Mouse (Mus musculus): ENCODE data around the gene Lhx1. TPM values are rescaled to one million over a fixed set of nuclear protein-coding genes. Genes with fewer than 3 reads are reported as not detected.
A peak's percentile ranks its signal among the peaks of the same experiment; 100 is the strongest.

The Lhx1 gene
- polyA plus RNA-seq, 1 experiment from 2014 or later: 0.15 TPM

- no peak overlapping the region for H3K4me2 ChIP-seq (ENCODE audit: low read length)
Observed at GRCm38 (mm10) chr11:84529797-84530703, 4.7 kb upstream of the Lhx1 start.

DNA sequence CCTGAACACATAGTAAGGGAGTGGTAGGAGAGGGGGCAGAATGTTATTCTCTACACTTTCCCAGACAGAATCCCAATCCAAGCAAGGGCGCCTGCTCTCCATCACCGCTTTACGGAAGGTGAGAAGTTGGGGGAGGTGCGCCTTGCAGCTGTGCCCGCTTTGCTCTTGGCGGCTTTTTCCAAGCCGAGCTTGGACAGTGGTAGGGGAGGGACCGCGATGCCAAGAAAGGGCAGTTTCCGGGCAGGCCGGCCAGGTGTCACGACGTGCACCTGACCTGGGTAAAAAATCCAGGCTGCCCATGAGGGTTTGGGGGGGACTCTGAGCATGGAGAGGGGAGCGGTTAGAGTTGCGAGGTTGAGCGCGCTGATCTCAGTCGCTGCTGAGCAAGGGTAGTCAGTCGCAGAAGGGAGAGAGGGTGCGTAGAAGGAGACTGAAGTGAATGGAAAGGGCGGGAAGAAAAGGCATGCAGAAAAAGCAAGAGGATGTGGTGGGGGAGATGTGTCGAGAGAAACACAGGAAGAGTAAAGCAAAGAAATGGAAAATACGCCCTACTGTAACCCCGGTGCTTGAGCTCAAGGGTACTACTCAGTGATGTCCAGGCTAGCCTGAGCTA lies 3.9 kb upstream of the Lhx1 start:
- peaks cover 84% of the 10 kb centered on the region for H3K27me3 ChIP-seq (replicated peaks; ENCODE audit: control insufficient read depth, insufficient read depth, low read length)
- DNase-seq (ENCODE audit: low spot score) (no peak), ATAC-seq (replicated peaks; ENCODE audit: low FRiP score, low TSS enrichment, low read depth) (no peak)
- peak overlapping the region; percentile 28; the same call in 1 of the 2 replicates for H3K4me2 ChIP-seq (ENCODE audit: low read length)
- H3K9ac ChIP-seq (ENCODE audit: low read length): no peak overlapping the region
- H3K36me3 ChIP-seq (ENCODE audit: control insufficient read depth, insufficient read depth, low read length): no peaks in the 10 kb centered on the region
- H3K27ac ChIP-seq (ENCODE audit: low read depth): no peak overlapping the region
- H3K4me3 ChIP-seq (ENCODE audit: low read depth, low read length): peak overlapping the region; percentile 1; the same call in 1 of the 2 replicates
- WGBS: 5% methylated on average over 24 of the region's 24 CpGs
- no peaks in the 10 kb centered on the region for H3K9me3 ChIP-seq (ENCODE audit: control insufficient read depth, low read length)
- peaks cover 9% of the 10 kb centered on the region for H3K4me1 ChIP-seq (replicated peaks; ENCODE audit: control insufficient read depth, insufficient read depth, low read length)

More at GRCm38 (mm10) chr11:84529797-84530703, 4.7 kb upstream of the Lhx1 start:
- H3K9me3 ChIP-seq (ENCODE audit: control insufficient read depth, low read length): no peaks in the 10 kb centered on the region
- no peak overlapping the region for H3K9ac ChIP-seq (ENCODE audit: low read length)
- H3K27ac ChIP-seq (ENCODE audit: low read depth): no peak overlapping the region
- ATAC-seq (replicated peaks; ENCODE audit: low FRiP score, low TSS enrichment, low read depth): no peak
- peaks cover 8% of the 10 kb centered on the region for H3K4me1 ChIP-seq (replicated peaks; ENCODE audit: control insufficient read depth, insufficient read depth, low read length)
- H3K27me3 ChIP-seq (replicated peaks; ENCODE audit: control insufficient read depth, insufficient read depth, low read length): peaks cover 76% of the 10 kb centered on the region
- DNase-seq (ENCODE audit: low spot score): no peak
- no peaks in the 10 kb centered on the region for H3K36me3 ChIP-seq (ENCODE audit: control insufficient read depth, insufficient read depth, low read length)
- WGBS: 12% methylated on average over 14 of the region's 14 CpGs
- H3K4me3 ChIP-seq (ENCODE audit: low read depth, low read length): no peak overlapping the region

DNA sequence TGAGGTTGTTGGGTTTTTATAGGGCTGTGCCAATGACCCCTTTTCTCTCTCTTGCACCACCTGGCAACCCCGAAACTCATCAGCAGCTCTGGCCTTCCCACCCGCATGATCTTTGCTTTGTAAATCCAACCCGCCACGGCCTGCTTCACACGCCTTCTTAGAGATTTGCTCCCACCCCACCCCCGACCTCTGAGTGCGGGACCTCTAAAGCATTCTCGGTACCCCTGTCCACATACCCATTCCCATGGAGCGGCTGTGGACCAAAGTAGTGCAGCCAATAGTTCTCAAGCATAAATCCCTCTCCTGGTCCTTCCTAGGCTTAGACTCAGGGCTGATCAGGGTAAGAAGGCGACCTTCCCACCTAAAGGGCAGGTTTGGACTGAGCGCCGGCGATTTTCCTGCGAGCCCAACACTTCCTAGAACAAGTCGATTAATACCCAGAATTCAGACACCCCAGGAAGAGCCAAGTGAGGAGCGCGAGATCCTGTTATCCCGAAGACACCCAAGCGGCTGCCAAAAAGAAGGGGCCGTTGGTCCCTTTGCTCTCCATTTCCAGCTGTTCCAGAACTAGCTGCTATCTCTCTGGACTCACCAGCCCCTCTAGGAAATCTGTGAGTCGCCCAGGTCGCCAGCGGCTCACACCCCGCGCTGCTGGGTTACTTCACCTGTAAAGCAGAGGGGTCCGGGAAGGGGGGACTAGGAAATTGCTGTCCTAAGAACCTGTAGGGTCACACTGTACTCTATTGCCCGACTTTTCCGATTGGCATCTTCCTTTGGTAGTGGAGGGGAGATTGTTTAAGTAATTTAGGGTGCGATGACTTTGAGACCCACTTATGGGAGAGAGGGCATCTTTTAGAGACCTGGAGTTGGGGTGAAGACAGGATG lies 1.9 kb upstream of the Lhx1 start:
- 7% methylated on average over 29 of the region's 29 CpGs for WGBS
- ATAC-seq (replicated peaks; ENCODE audit: low FRiP score, low TSS enrichment, low read depth): no peak
- no peak overlapping the region for H3K9ac ChIP-seq (ENCODE audit: low read length)
- H3K27ac ChIP-seq (ENCODE audit: low read depth): no peak overlapping the region
- no peak for DNase-seq (ENCODE audit: low spot score)
- H3K36me3 ChIP-seq (ENCODE audit: control insufficient read depth, insufficient read depth, low read length): no peaks in the 10 kb centered on the region
- no peak overlapping the region for H3K4me2 ChIP-seq (ENCODE audit: low read length)
- H3K9me3 ChIP-seq (ENCODE audit: control insufficient read depth, low read length): no peaks in the 10 kb centered on the region
- H3K4me1 ChIP-seq (replicated peaks; ENCODE audit: control insufficient read depth, insufficient read depth, low read length): peaks cover 14% of the 10 kb centered on the region
- peaks cover 96% of the 10 kb centered on the region for H3K27me3 ChIP-seq (replicated peaks; ENCODE audit: control insufficient read depth, insufficient read depth, low read length)
- no peak overlapping the region for H3K4me3 ChIP-seq (ENCODE audit: low read depth, low read length)

DNA sequence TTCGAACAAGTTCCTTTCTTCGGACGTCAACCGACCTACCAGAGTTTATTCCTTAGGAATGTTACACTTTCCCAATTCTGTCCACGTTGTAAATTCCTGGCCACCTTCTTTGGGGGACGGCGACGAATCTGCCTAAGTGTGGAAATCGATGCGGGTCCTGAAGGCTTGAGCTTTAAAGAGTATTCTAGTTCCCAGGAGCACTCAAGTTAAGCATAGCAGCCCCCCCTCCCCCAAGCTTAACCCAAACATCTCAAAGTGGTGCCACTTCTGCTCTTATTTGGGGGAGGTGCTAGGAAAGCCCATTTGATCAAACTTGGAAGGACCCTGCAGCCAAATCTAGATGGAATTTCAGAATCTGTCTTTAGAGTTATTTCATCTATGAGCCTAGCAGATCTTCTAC lies 1.1 kb upstream of the Lhx1 start:
- no peaks in the 10 kb centered on the region for H3K9me3 ChIP-seq (ENCODE audit: control insufficient read depth, low read length)
- H3K4me2 ChIP-seq (ENCODE audit: low read length): peak overlapping the region; percentile 66
- peaks cover 98% of the 10 kb centered on the region for H3K27me3 ChIP-seq (replicated peaks; ENCODE audit: control insufficient read depth, insufficient read depth, low read length)
- ATAC-seq (replicated peaks; ENCODE audit: low FRiP score, low TSS enrichment, low read depth) (no peak), DNase-seq (ENCODE audit: low spot score) (no peak)
- no peak overlapping the region for H3K27ac ChIP-seq (ENCODE audit: low read depth)
- H3K4me3 ChIP-seq (ENCODE audit: low read depth, low read length): peak overlapping the region; percentile 31; the same call in 1 of the 2 replicates
- WGBS: 0% methylated on average over 10 of the region's 10 CpGs
- H3K9ac ChIP-seq (ENCODE audit: low read length): no peak overlapping the region
- H3K36me3 ChIP-seq (ENCODE audit: control insufficient read depth, insufficient read depth, low read length): no peaks in the 10 kb centered on the region
- H3K4me1 ChIP-seq (replicated peaks; ENCODE audit: control insufficient read depth, insufficient read depth, low read length): peaks cover 14% of the 10 kb centered on the region

- Histone ChIP-seq H3K4me1 (replicated peaks; ENCODE audit: control insufficient read depth, insufficient read depth, low read length) (peaks cover 14% of the 10 kb centered on the region), H3K36me3 (ENCODE audit: control insufficient read depth, insufficient read depth, low read length) (no peaks in the 10 kb centered on the region), H3K27ac (ENCODE audit: low read depth) (no peak overlapping the region), H3K4me2 (ENCODE audit: low read length) (peak overlapping the region; percentile 66), H3K9me3 (ENCODE audit: control insufficient read depth, low read length) (no peaks in the 10 kb centered on the region), H3K4me3 (ENCODE audit: low read depth, low read length) (peak overlapping the region; percentile 31), H3K9ac (ENCODE audit: low read length) (no peak overlapping the region), H3K27me3 (replicated peaks; ENCODE audit: control insufficient read depth, insufficient read depth, low read length) (peaks cover 100% of the 10 kb centered on the region)
- DNase-seq (ENCODE audit: low spot score): no peak
- ATAC-seq (replicated peaks; ENCODE audit: low FRiP score, low TSS enrichment, low read depth): no peak
- WGBS: under 1% methylated on average over 44 of the region's 48 CpGs
Observed at GRCm38 (mm10) chr11:84524511-84525270, 644 bp downstream of the Lhx1 start.

DNA sequence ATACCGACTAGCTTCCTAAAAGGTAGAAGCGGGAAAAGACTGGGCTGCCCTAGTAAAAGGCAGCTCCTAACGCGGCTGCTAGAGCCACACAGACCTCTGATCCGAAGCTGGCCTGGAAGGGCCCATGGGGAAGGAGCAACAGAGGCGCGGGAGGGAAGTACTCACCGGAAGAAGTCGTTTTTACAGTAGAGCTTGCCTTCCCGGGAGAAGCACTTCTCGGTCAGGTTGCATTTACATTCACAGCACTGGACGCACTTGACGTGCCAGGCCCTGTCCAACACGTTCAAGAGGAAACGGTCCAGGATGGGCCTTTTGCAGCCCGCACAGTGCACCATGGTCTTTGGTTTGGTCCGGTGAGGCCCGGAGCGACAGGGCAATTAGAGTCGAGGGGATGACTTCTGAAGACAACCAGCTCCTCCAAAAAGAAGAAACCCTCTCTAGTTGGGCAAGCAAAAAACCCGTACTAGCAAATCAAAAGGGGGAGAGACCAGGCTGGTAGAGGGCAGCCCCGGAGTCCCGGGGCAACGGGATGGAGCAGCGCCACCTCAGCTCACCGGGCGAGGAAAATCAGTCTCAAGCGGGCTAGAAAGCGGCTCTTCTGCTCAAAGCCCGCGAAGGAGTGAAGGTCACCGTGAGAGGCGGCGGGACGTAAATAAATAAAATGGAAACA lies 1.4 kb downstream of the Lhx1 start:
- Histone ChIP-seq H3K9me3 (ENCODE audit: control insufficient read depth, low read length) (no peaks in the 10 kb centered on the region), H3K4me2 (ENCODE audit: low read length) (no peak overlapping the region), H3K4me1 (replicated peaks; ENCODE audit: control insufficient read depth, insufficient read depth, low read length) (peaks cover 14% of the 10 kb centered on the region), H3K9ac (ENCODE audit: low read length) (no peak overlapping the region), H3K4me3 (ENCODE audit: low read depth, low read length) (no peak overlapping the region), H3K27me3 (replicated peaks; ENCODE audit: control insufficient read depth, insufficient read depth, low read length) (peaks cover 100% of the 10 kb centered on the region), H3K27ac (ENCODE audit: low read depth) (no peak overlapping the region), H3K36me3 (ENCODE audit: control insufficient read depth, insufficient read depth, low read length) (no peaks in the 10 kb centered on the region)
- WGBS: under 1% methylated on average over 35 of the region's 35 CpGs
- ATAC-seq (replicated peaks; ENCODE audit: low FRiP score, low TSS enrichment, low read depth): no peak
- peak; percentile 78 for DNase-seq (ENCODE audit: low spot score)

DNA sequence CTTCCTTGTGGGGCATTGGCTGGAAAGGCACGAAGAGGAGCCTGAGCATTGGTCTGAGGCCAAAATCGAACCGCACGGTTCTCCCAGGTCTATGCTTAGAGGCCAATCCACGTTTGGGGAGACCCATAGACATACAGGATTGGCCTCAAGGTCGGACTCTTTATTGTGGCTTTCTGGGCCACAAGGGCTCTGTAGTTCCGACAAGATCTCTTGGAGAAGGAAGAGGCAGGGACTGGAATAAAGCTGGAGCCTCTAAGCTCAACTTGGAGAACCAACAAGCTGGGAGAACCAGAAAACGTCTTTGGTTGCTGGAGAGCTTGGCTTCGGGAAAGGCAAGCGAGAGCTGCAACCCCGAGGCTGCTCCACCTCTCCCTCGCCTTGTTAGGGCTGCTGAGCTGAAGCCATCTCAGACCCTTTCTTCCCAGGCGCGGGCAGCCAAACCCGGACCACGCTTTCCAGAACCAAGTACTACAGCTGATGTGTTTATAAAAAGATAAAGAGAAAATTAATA lies 2.0 kb downstream of the Lhx1 start:
- H3K4me3 ChIP-seq (ENCODE audit: low read depth, low read length): no peak overlapping the region
- WGBS: 3% methylated on average over 16 of the region's 16 CpGs
- peaks cover 14% of the 10 kb centered on the region for H3K4me1 ChIP-seq (replicated peaks; ENCODE audit: control insufficient read depth, insufficient read depth, low read length)
- H3K9me3 ChIP-seq (ENCODE audit: control insufficient read depth, low read length): no peaks in the 10 kb centered on the region
- ATAC-seq (replicated peaks; ENCODE audit: low FRiP score, low TSS enrichment, low read depth): no peak
- H3K9ac ChIP-seq (ENCODE audit: low read length): no peak overlapping the region
- no peak overlapping the region for H3K27ac ChIP-seq (ENCODE audit: low read depth)
- H3K4me2 ChIP-seq (ENCODE audit: low read length): no peak overlapping the region
- DNase-seq (ENCODE audit: low spot score): peak; percentile 80
- no peaks in the 10 kb centered on the region for H3K36me3 ChIP-seq (ENCODE audit: control insufficient read depth, insufficient read depth, low read length)
- peaks cover 100% of the 10 kb centered on the region for H3K27me3 ChIP-seq (replicated peaks; ENCODE audit: control insufficient read depth, insufficient read depth, low read length)
